Mouse (Mus musculus): Measurements from ENCODE around the gene Adgrg1. TPM values are rescaled to one million over a fixed set of nuclear protein-coding genes. Genes with fewer than 3 reads are reported as not detected.

Adgrg1 gene
- total and polyA plus RNA-seq, 2 experiments, result 0.55 to 4.2 TPM

- no peaks in the 10 kb centered on the region for H3K36me3 ChIP-seq (ENCODE audit: control insufficient read depth, insufficient read depth, low read length)
- H3K27me3 ChIP-seq (ENCODE audit: control insufficient read depth, insufficient read depth, low read length), result no peaks in the 10 kb centered on the region
- TF ChIP-seq CTCF (IDR thresholded peaks at IDR 0.05; ENCODE audit: low read depth, low read length) (no peak), POLR2A (IDR thresholded peaks at IDR 0.05; ENCODE audit: extremely low read depth, insufficient read depth, low read length) (no peak)
- 54% methylated on average over 9 of the region's 9 CpGs for WGBS
- no peak overlapping the region for H3K9ac ChIP-seq (ENCODE audit: low read depth, low read length)
- 0 out of 2 replicates have a peak, but pooled peaks cover 5% of the 10 kb centered on the region for H3K4me1 ChIP-seq (ENCODE audit: control insufficient read depth, insufficient read depth, low read length)
- no peak overlapping the region for H3K27ac ChIP-seq (replicated peaks; ENCODE audit: insufficient read depth, low read depth, low read length)
- no peak for DNase-seq (ENCODE audit: extremely low read depth, low read depth, low spot score)
- no peak overlapping the region for H3K4me3 ChIP-seq (ENCODE audit: insufficient read depth, low read depth, low read length)
- no peaks in the 10 kb centered on the region for H3K79me2 ChIP-seq (ENCODE audit: control insufficient read depth, insufficient read depth, low read length)
These were observed 17.0 kb downstream of the Adgrg1 start for GRCm38 (mm10) chr8:94991454-94991994.

- no peaks in the 10 kb centered on the region for H3K27me3 ChIP-seq (ENCODE audit: control insufficient read depth, insufficient read depth, low read length)
- no peaks in the 10 kb centered on the region for H3K79me2 ChIP-seq (ENCODE audit: control insufficient read depth, insufficient read depth, low read length)
- no peak for DNase-seq (ENCODE audit: extremely low read depth, low read depth, low spot score)
- TF ChIP-seq CTCF (IDR thresholded peaks at IDR 0.05; ENCODE audit: low read depth, low read length) (no peak), POLR2A (IDR thresholded peaks at IDR 0.05; ENCODE audit: extremely low read depth, insufficient read depth, low read length) (no peak)
- H3K4me3 ChIP-seq (ENCODE audit: insufficient read depth, low read depth, low read length), result no peak overlapping the region
- H3K36me3 ChIP-seq (ENCODE audit: control insufficient read depth, insufficient read depth, low read length), result no peaks in the 10 kb centered on the region
- 0 out of 2 replicates have a peak, but pooled peaks cover 5% of the 10 kb centered on the region for H3K4me1 ChIP-seq (ENCODE audit: control insufficient read depth, insufficient read depth, low read length)
- no peak overlapping the region for H3K9ac ChIP-seq (ENCODE audit: low read depth, low read length)
- 84% methylated on average over 4 of the region's 4 CpGs for WGBS
- H3K27ac ChIP-seq (replicated peaks; ENCODE audit: insufficient read depth, low read depth, low read length), result peak overlapping the region; percentile 8; the same call in 1 of the 2 replicates
These were observed 17.5 kb downstream of the Adgrg1 start for GRCm38 (mm10) chr8:94992010-94992409.

DNA sequence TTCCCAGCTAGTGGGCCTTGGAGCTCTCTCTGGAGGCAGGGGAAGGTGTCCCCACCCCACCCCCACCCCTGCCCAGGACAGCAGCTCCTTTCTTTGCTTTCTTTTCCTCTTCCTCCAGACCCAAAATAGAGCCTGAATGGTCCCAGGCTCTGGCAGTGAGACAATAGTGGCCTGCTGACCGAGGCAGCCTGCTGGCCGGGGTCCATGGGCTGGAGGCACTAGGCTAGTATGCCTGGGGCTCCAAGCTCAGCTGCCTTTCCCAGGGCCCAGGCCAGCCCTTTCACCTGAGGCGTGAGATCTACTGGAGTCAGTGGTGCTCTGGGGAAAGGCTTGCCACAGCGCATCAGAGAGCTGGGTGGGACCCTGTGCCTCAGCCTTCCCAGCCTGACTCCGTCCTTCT is 18.0 kb downstream of the Adgrg1 start:
- WGBS, result 58% methylated on average over 5 of the region's 5 CpGs
- H3K27me3 ChIP-seq (ENCODE audit: control insufficient read depth, insufficient read depth, low read length), result no peaks in the 10 kb centered on the region
- no peaks in the 10 kb centered on the region for H3K36me3 ChIP-seq (ENCODE audit: control insufficient read depth, insufficient read depth, low read length)
- 0 out of 2 replicates have a peak overlapping the region, but pooled peaks have one; percentile 6 for H3K9ac ChIP-seq (ENCODE audit: low read depth, low read length)
- no peaks in the 10 kb centered on the region for H3K79me2 ChIP-seq (ENCODE audit: control insufficient read depth, insufficient read depth, low read length)
- DNase-seq (ENCODE audit: extremely low read depth, low read depth, low spot score), result no peak
- no peak for TF ChIP-seq POLR2A (IDR thresholded peaks at IDR 0.05; ENCODE audit: extremely low read depth, insufficient read depth, low read length)
- no peak for TF ChIP-seq CTCF (IDR thresholded peaks at IDR 0.05; ENCODE audit: low read depth, low read length)
- no peak overlapping the region; the same call in 1 of the 2 replicates for H3K27ac ChIP-seq (replicated peaks; ENCODE audit: insufficient read depth, low read depth, low read length)
- H3K4me1 ChIP-seq (ENCODE audit: control insufficient read depth, insufficient read depth, low read length), result peaks cover 6% of the 10 kb centered on the region; the same call in 1 of the 2 replicates
- H3K4me3 ChIP-seq (ENCODE audit: insufficient read depth, low read depth, low read length), result no peak overlapping the region

DNA sequence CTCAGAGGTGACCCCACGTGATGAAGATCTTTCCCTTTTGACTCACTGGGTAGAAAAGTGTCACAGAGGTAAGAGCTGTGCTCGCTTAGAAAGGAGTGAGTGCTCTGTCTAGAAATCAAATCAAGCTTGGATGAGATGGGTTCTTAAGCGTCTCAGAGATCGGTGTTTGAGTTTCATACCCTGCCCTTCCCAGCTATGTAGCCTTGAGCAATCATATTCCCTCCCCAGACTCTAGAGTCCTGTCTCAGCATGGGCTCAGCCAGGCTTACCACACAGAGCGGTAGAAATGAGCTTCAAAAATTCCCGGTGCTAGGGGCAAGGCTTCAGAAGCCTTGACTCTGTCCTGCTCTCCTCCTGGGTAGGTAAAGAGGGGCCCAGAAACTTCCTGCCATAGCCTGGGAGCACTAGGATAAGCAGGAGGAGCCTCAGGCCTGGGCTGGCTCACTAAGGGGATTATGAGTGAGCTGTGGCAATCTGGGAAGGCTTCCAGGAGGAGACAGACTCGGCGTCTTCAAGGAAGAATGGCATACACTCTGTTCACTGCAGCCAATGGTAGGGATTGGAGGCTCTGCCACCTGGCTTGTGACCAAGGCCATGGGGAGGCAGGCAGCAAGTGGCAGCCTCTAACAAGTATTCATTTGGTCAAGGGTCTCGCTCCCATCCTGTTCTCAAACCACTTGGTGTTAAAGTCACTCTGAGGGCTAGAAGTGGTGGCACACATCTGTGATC is 18.6 kb downstream of the Adgrg1 start:
- 87% methylated on average over 9 of the region's 9 CpGs for WGBS
- TF ChIP-seq POLR2A (IDR thresholded peaks at IDR 0.05; ENCODE audit: extremely low read depth, insufficient read depth, low read length), result no peak
- no peak for TF ChIP-seq CTCF (IDR thresholded peaks at IDR 0.05; ENCODE audit: low read depth, low read length)
- DNase-seq (ENCODE audit: extremely low read depth, low read depth, low spot score), result no peak
- Histone ChIP-seq H3K27ac (replicated peaks; ENCODE audit: insufficient read depth, low read depth, low read length) (no peak overlapping the region; the same call in 1 of the 2 replicates), H3K4me1 (ENCODE audit: control insufficient read depth, insufficient read depth, low read length) (peaks cover 6% of the 10 kb centered on the region; the same call in 1 of the 2 replicates), H3K36me3 (ENCODE audit: control insufficient read depth, insufficient read depth, low read length) (no peaks in the 10 kb centered on the region), H3K79me2 (ENCODE audit: control insufficient read depth, insufficient read depth, low read length) (no peaks in the 10 kb centered on the region), H3K9ac (ENCODE audit: low read depth, low read length) (no peak overlapping the region), H3K4me3 (ENCODE audit: insufficient read depth, low read depth, low read length) (no peak overlapping the region), H3K27me3 (ENCODE audit: control insufficient read depth, insufficient read depth, low read length) (no peaks in the 10 kb centered on the region)

GRCm38 (mm10) chr8:94994006-94994405 is 19.5 kb downstream of the Adgrg1 start:
- Histone ChIP-seq H3K4me1 (ENCODE audit: control insufficient read depth, insufficient read depth, low read length) (peaks cover 4% of the 10 kb centered on the region; the same call in 1 of the 2 replicates), H3K36me3 (ENCODE audit: control insufficient read depth, insufficient read depth, low read length) (no peaks in the 10 kb centered on the region), H3K27ac (replicated peaks; ENCODE audit: insufficient read depth, low read depth, low read length) (no peak overlapping the region), H3K27me3 (ENCODE audit: control insufficient read depth, insufficient read depth, low read length) (no peaks in the 10 kb centered on the region), H3K4me3 (ENCODE audit: insufficient read depth, low read depth, low read length) (no peak overlapping the region), H3K9ac (ENCODE audit: low read depth, low read length) (no peak overlapping the region), H3K79me2 (ENCODE audit: control insufficient read depth, insufficient read depth, low read length) (no peaks in the 10 kb centered on the region)
- no peak for DNase-seq (ENCODE audit: extremely low read depth, low read depth, low spot score)
- TF ChIP-seq CTCF (IDR thresholded peaks at IDR 0.05; ENCODE audit: low read depth, low read length), result no peak
- TF ChIP-seq POLR2A (IDR thresholded peaks at IDR 0.05; ENCODE audit: extremely low read depth, insufficient read depth, low read length), result no peak
- 71% methylated on average over 14 of the region's 14 CpGs for WGBS

- Histone ChIP-seq H3K4me3 (ENCODE audit: insufficient read depth, low read depth, low read length) (no peak overlapping the region), H3K9ac (ENCODE audit: low read depth, low read length) (no peak overlapping the region), H3K27me3 (ENCODE audit: control insufficient read depth, insufficient read depth, low read length) (no peaks in the 10 kb centered on the region), H3K79me2 (ENCODE audit: control insufficient read depth, insufficient read depth, low read length) (no peaks in the 10 kb centered on the region), H3K4me1 (ENCODE audit: control insufficient read depth, insufficient read depth, low read length) (peaks cover 7% of the 10 kb centered on the region), H3K27ac (replicated peaks; ENCODE audit: insufficient read depth, low read depth, low read length) (no peak overlapping the region), H3K36me3 (ENCODE audit: control insufficient read depth, insufficient read depth, low read length) (no peaks in the 10 kb centered on the region)
- TF ChIP-seq CTCF (IDR thresholded peaks at IDR 0.05; ENCODE audit: low read depth, low read length), result no peak
- no peak for TF ChIP-seq POLR2A (IDR thresholded peaks at IDR 0.05; ENCODE audit: extremely low read depth, insufficient read depth, low read length)
- DNase-seq (ENCODE audit: extremely low read depth, low read depth, low spot score), result no peak
- WGBS, result 90% methylated on average over 1 of the region's 1 CpGs
These were observed 20.0 kb downstream of the Adgrg1 start for GRCm38 (mm10) chr8:94994510-94994909.
